Mouse (Mus musculus) adipose tissue, adult 10 weeks (tissue): ENCODE measurements around the gene Spata31d1a. TPM values are rescaled to one million over a fixed set of nuclear protein-coding genes. Genes with fewer than 3 reads are reported as not detected.

Experiments
- polyA plus RNA-seq: library from polyadenylated mRNA; stranded (reverse); fragments of 350-450 nt; fragmentation: Illumina TruSeq; extraction: RNeasy Lipid Tissue Mini Kit (QIAGEN cat#74804); gene quantifications from one replicate; pipeline ENCODE4 v1.2.3, GENCODE M21; 2014; ENCODE audit warnings: low read depth, low replicate concordance

Gene Spata31d1a
- polyA plus RNA-seq = 0.60 TPM

GRCm38 (mm10) chr13:59710230-59710629 lies at the start of gene Spata31d1a:
Gene Spata31d1a (minus strand): TSS chr13:59710330.

DNA sequence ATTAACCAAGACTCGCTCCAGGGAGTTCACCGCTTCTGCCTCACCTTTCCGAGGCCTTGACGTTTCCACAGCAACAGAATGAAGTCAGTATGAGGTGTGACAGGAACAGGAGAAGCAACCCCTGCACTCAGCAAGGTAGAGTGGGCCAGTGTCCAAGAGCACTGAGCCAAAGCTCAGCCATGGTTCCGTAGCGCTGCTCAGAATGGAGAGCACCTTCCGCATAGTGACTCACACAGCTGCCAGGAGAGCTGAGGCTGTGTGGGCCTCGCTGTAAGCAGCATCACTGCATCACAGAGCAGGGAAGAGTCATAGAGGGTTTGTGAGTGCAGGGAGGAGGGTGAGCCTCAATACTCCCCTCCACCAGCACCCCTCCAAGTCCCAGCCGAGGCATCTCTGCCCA lies 36.6 kb upstream of the Spata31d1a start, which contains the start of gene 1700014D04Rik:
Gene 1700014D04Rik, minus strand, starts transcription at position 42 of the 400 bp plus-strand sequence.

GRCm38 (mm10) chr13:59731652-59732051 lies 21.5 kb upstream of the Spata31d1a start, which contains the start of gene Spata31d1d:
Gene Spata31d1d (minus strand): TSS chr13:59731752.

GRCm38 (mm10) chr13:59711984-59712383 lies 1.9 kb upstream of the Spata31d1a start, which contains the start of gene Spata31d1b:
Gene Spata31d1b (plus strand): TSS chr13:59712284.

DNA sequence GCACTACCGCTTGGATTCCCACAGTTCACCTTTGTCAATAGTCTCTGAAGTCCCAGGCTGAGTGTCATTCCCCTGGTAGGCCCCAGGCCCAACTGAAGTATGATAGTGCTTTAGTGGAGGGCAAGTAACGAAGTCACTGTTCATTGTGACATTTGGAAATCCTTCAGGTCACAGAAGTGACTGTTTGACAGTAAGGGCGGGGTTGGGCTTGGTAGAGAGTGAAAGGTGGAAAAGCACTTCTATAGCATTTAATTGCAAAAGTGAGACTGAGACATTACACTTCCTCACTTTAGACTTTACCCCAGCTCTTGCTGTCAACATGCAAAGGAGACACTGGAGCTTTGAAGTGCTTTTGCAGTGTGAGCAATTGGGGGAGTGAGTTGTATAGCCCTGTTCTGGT lies 16.1 kb downstream of the Spata31d1a start, which contains the start of gene 4921517D22Rik:
Gene 4921517D22Rik, minus strand, starts transcription at position 101 of the 400 bp plus-strand sequence.

GRCm38 (mm10) chr13:59675151-59676011 lies 34.7 kb downstream of the Spata31d1a start, which contains the start of gene Golm1:
Gene Golm1 (minus strand): TSS chr13:59675811.

Other genes starting within 250 kb of the Spata31d1a start
- gene Agtpbp1, start 125.1 kb downstream of the Spata31d1a start, polyA plus RNA-seq = 25.3 TPM
- 48.9 TPM for gene Naa35, start 125.1 kb downstream of the Spata31d1a start, polyA plus RNA-seq
- 34.6 TPM for gene Golm1, start 34.5 kb downstream of the Spata31d1a start, polyA plus RNA-seq
- 0.21 TPM for gene 4921517D22Rik, start 16.2 kb downstream of the Spata31d1a start, polyA plus RNA-seq
- 0.82 TPM for gene Spata31d1b, start 2.0 kb upstream of the Spata31d1a start, polyA plus RNA-seq
- 0.78 TPM for gene Spata31d1d, start 21.4 kb upstream of the Spata31d1a start, polyA plus RNA-seq
- 0.88 TPM for gene 1700014D04Rik, start 36.4 kb upstream of the Spata31d1a start, polyA plus RNA-seq
- 95.0 TPM for gene Isca1, start 59.5 kb upstream of the Spata31d1a start, polyA plus RNA-seq
- not detected for gene Gm49354, start 71.9 kb upstream of the Spata31d1a start, polyA plus RNA-seq
- gene Tut7, start 112.8 kb upstream of the Spata31d1a start, polyA plus RNA-seq = 46.6 TPM